35 mouse cellular contexts compared by ENCODE assay signal in genomic region chr2:4987388-4988180, GRCm38 (mm10). TPM values are rescaled to one million over a fixed set of nuclear protein-coding genes. Genes with fewer than 3 reads are reported as not detected.
DNase-seq lines count a peak whose midpoint lies in the region; ATAC-seq and TF ChIP-seq lines count a peak whose summit lies in the region.
"Had no signal": no experiment of that assay in that cellular context is flagged by ENCODE, and none has a peak within 500 bp of the region (broad histone marks: within the 10 kb centered on the region; RNA-seq: fewer than 3 reads in every experiment).

No protein-coding gene starts in this region.

- intact Hi-C loops in gastrocnemius, adult 2 months (cut with DNase I): no loop called here

- no peak overlapping the region for H3K9ac ChIP-seq in lung, embryonic 14.5 days
- H3K9ac ChIP-seq: embryonic facial prominence, embryonic 13.5 days; forebrain, embryonic 13.5 days; hindbrain, embryonic 12.5 days; hindbrain, embryonic 15.5 days had no signal

- no peaks in the 10 kb centered on the region for H3K27me3 ChIP-seq in lung, embryonic 14.5 days (ENCODE audit: insufficient read depth, low read length)
- H3K27me3 ChIP-seq in midbrain, embryonic 10.5 days (ENCODE audit: low read depth, poor library complexity, severe bottlenecking): no peaks in the 10 kb centered on the region
- H3K27me3 ChIP-seq: embryonic facial prominence, embryonic 13.5 days; forebrain, embryonic 13.5 days; hindbrain, embryonic 12.5 days; hindbrain, embryonic 15.5 days had no signal

- peak; percentile 48 for DNase-seq in lung, embryonic 14.5 days
- no peak for DNase-seq in lung, postnatal 14 days
- peak; percentile 20 for DNase-seq in Muller cell, postnatal 12 days (ENCODE audit: inconsistent ontology term)
- DNase-seq in adipocyte (ENCODE audit: low spot score): peak; percentile 29
- DNase-seq in lung, postnatal 10 days: peak; percentile 11
- no peak for DNase-seq in midbrain, embryonic 10.5 days (ENCODE audit: low spot score)
- no peak for DNase-seq in gastrocnemius, adult 2 months
- no peak for DNase-seq in testis, postnatal 14 days (ENCODE audit: low spot score)
- DNase-seq: adrenal gland, adult 2 months; adrenal gland, postnatal 14 days; cerebellum, adult 11 months; cerebellum, adult 2 months; cerebellum, adult 9-11 months; cerebellum, postnatal 25 days; embryo, embryonic 11 days; gastrocnemius, postnatal 14 days; heart, adult 11 months had no signal

- H3K4me3 ChIP-seq in lung, embryonic 14.5 days (ENCODE audit: low read depth, low read length): no peak overlapping the region
- no peak overlapping the region for H3K4me3 ChIP-seq in midbrain, embryonic 10.5 days
- no peak overlapping the region for H3K4me3 ChIP-seq in gastrocnemius, adult 2 months
- H3K4me3 ChIP-seq: embryonic facial prominence, embryonic 10.5 days; embryonic facial prominence, embryonic 13.5 days; erythroblast, embryonic 14.5 days; forebrain, embryonic 10.5 days; forebrain, embryonic 13.5 days; hindbrain, embryonic 12.5 days; hindbrain, embryonic 15.5 days had no signal

- peak overlapping the region; percentile 72 for H3K27ac ChIP-seq in lung, embryonic 14.5 days (ENCODE audit: low read depth)
- no peak overlapping the region for H3K27ac ChIP-seq in midbrain, embryonic 10.5 days (replicated peaks)
- H3K27ac ChIP-seq in gastrocnemius, adult 2 months: no peak overlapping the region
- H3K27ac ChIP-seq: embryonic facial prominence, embryonic 10.5 days; embryonic facial prominence, embryonic 13.5 days; forebrain, embryonic 10.5 days; forebrain, embryonic 13.5 days; hindbrain, embryonic 12.5 days; hindbrain, embryonic 15.5 days had no signal

- peak; percentile 75 for ATAC-seq in lung, embryonic 14.5 days (ENCODE audit: insufficient read depth)
- ATAC-seq: activated CD4-positive, CD25-positive, alpha-beta regulatory T cell, adult 4 months; CD4-positive, CD25-positive, alpha-beta regulatory T cell, adult 4 months; forebrain, embryonic 13.5 days; forebrain, embryonic 16.5 days had no signal

- H3K4me1 ChIP-seq in lung, embryonic 14.5 days (ENCODE audit: insufficient read depth): no peaks in the 10 kb centered on the region
- no peaks in the 10 kb centered on the region for H3K4me1 ChIP-seq in midbrain, embryonic 10.5 days
- H3K4me1 ChIP-seq: forebrain, embryonic 13.5 days; hindbrain, embryonic 12.5 days; hindbrain, embryonic 15.5 days had no signal

- H3K36me3 ChIP-seq in lung, embryonic 14.5 days (ENCODE audit: insufficient read depth): peaks cover 18% of the 10 kb centered on the region
- H3K36me3 ChIP-seq in midbrain, embryonic 10.5 days: peaks cover 36% of the 10 kb centered on the region
- H3K36me3 ChIP-seq: hindbrain, embryonic 15.5 days had no signal

- 60% methylated on average over 8 of the region's 8 CpGs for WGBS in lung, embryonic 14.5 days
- 85% methylated on average over 8 of the region's 8 CpGs for WGBS in midbrain, embryonic 10.5 days

- no peak for TF ChIP-seq CTCF in lung, embryonic 14.5 days (IDR thresholded peaks at IDR 0.05; ENCODE audit: low read depth)
- no peak for TF ChIP-seq CTCF in gastrocnemius, adult 2 months (IDR thresholded peaks at IDR 0.05)

- H3K9me3 ChIP-seq in lung, embryonic 14.5 days (ENCODE audit: low read depth, low read length): no peaks in the 10 kb centered on the region
- H3K9me3 ChIP-seq in midbrain, embryonic 10.5 days (replicated peaks): no peaks in the 10 kb centered on the region
- H3K9me3 ChIP-seq: embryonic facial prominence, embryonic 10.5 days; embryonic facial prominence, embryonic 13.5 days; forebrain, embryonic 10.5 days; forebrain, embryonic 13.5 days; hindbrain, embryonic 12.5 days; hindbrain, embryonic 15.5 days had no signal

- no peak overlapping the region for H3K4me2 ChIP-seq in lung, embryonic 14.5 days
- H3K4me2 ChIP-seq: embryonic facial prominence, embryonic 13.5 days; forebrain, embryonic 13.5 days; heart, embryonic 11.5 days; hindbrain, embryonic 12.5 days; hindbrain, embryonic 15.5 days had no signal

RNA-seq across cellular contexts. Expression of gene Ucma, which starts 11.7 kb away (rescaled TPM):
- polyA plus RNA-seq in lung, embryonic 14.5 days (2014; fragmentation: Nextera tagmentation; extraction: Ambion mirVana): not detected in 2 replicates
- polyA plus RNA-seq in midbrain, embryonic 10.5 days (2016; fragmentation: Nextera tagmentation; extraction: Ambion mirVana): not detected in 2 replicates
- not detected for total RNA-seq in gastrocnemius, adult 2 months (2021)
- total RNA-seq: adrenal gland, adult 2 months; adrenal gland, postnatal 14 days; adrenal gland, postnatal 4 days; common myeloid progenitor, adult 5-6 weeks; heart, adult 8-10 months; hematopoietic stem cell, adult 5-6 weeks; MEL had no signal
- polyA plus RNA-seq: activated CD4-positive, CD25-positive, alpha-beta regulatory T cell, adult 4 months; adrenal gland, adult 2 months; CD4-positive, CD25-positive, alpha-beta regulatory T cell, adult 4 months; erythroblast, embryonic 14.5 days; forebrain, embryonic 16.5 days; heart, embryonic 11.5 days; heart, embryonic 14.5 days; heart, postnatal 0 days had no signal

RNA-seq across cellular contexts. Expression of gene Mcm10, which starts 25.0 kb away (rescaled TPM):
- 50.3 and 52.3 TPM in 2 replicates for polyA plus RNA-seq in lung, embryonic 14.5 days (2014; fragmentation: Nextera tagmentation; extraction: Ambion mirVana)
- polyA plus RNA-seq in midbrain, embryonic 10.5 days (2016; fragmentation: Nextera tagmentation; extraction: Ambion mirVana): 58.9 and 69.2 TPM in 2 replicates
- under 1 TPM in 1 of 2 experiments, not detected in 1; 0.08 TPM for total RNA-seq in gastrocnemius, adult 2 months (2021)

Comparison
In these comparisons a context has a peak if more than half of its experiments do, and no peak if none do; other contexts are left out.
1. DNase-seq: peak in lung, embryonic 14.5 days (single experiment), Muller cell, postnatal 12 days (single experiment), adipocyte (single experiment) and lung, postnatal 10 days (single experiment); none in lung, postnatal 14 days (single experiment), midbrain, embryonic 10.5 days (single experiment), gastrocnemius, adult 2 months (single experiment) and testis, postnatal 14 days (single experiment).